Mouse (Mus musculus): Measurements from ENCODE around the gene Snf8. TPM values are rescaled to one million over a fixed set of nuclear protein-coding genes. Genes with fewer than 3 reads are reported as not detected.

Snf8 gene
- polyA plus RNA-seq, 1 experiment = not detected

GRCm38 (mm10) chr11:96003969-96004792, 30.5 kb upstream of the Snf8 start:
- 12% methylated on average over 32 of the region's 32 CpGs for WGBS

GRCm38 (mm10) chr11:96004793-96005402, 29.8 kb upstream of the Snf8 start:
- no peak for TF ChIP-seq CTCF (IDR thresholded peaks at IDR 0.05; ENCODE audit: insufficient read depth, low read depth, low read length)
- no peak for TF ChIP-seq POLR2A (IDR thresholded peaks at IDR 0.05; ENCODE audit: insufficient read depth, low read depth, low read length)
- Histone ChIP-seq H3K4me1 (ENCODE audit: control insufficient read depth, insufficient read depth, low read length) (no peaks in the 10 kb centered on the region), H3K27ac (ENCODE audit: insufficient read depth, low read depth, low read length) (no peak overlapping the region), H3K4me3 (ENCODE audit: insufficient read depth, low read depth, low read length) (no peak overlapping the region)
- 1% methylated on average over 57 of the region's 57 CpGs for WGBS

More at GRCm38 (mm10) chr11:96003969-96004792, 30.5 kb upstream of the Snf8 start:
- Histone ChIP-seq H3K4me3 (ENCODE audit: insufficient read depth, low read depth, low read length) (no peak overlapping the region), H3K27ac (ENCODE audit: insufficient read depth, low read depth, low read length) (no peak overlapping the region), H3K4me1 (ENCODE audit: control insufficient read depth, insufficient read depth, low read length) (no peaks in the 10 kb centered on the region)
- no peak for TF ChIP-seq POLR2A (IDR thresholded peaks at IDR 0.05; ENCODE audit: insufficient read depth, low read depth, low read length)
- no peak for TF ChIP-seq CTCF (IDR thresholded peaks at IDR 0.05; ENCODE audit: insufficient read depth, low read depth, low read length)

GRCm38 (mm10) chr11:96005403-96006271, 29.0 kb upstream of the Snf8 start, which contains the start of gene Igf2bp1:
Igf2bp1 (minus strand) TSS chr11:96005940.
- WGBS = 2% methylated on average over 71 of the region's 74 CpGs
- no peak within 1 kb of the TSS for H3K4me3 ChIP-seq (ENCODE audit: insufficient read depth, low read depth, low read length)
- H3K27ac ChIP-seq (ENCODE audit: insufficient read depth, low read depth, low read length) = no peak within 1 kb of the TSS
- H3K4me1 ChIP-seq (ENCODE audit: control insufficient read depth, insufficient read depth, low read length) = no peaks in the 10 kb centered on the region
- TF ChIP-seq POLR2A (IDR thresholded peaks at IDR 0.05; ENCODE audit: insufficient read depth, low read depth, low read length) (no peak), CTCF (IDR thresholded peaks at IDR 0.05; ENCODE audit: insufficient read depth, low read depth, low read length) (no peak)

GRCm38 (mm10) chr11:96006367-96006851, 28.3 kb upstream of the Snf8 start:
- no peak overlapping the region for H3K27ac ChIP-seq (ENCODE audit: insufficient read depth, low read depth, low read length)
- no peak for TF ChIP-seq CTCF (IDR thresholded peaks at IDR 0.05; ENCODE audit: insufficient read depth, low read depth, low read length)
- no peak for TF ChIP-seq POLR2A (IDR thresholded peaks at IDR 0.05; ENCODE audit: insufficient read depth, low read depth, low read length)

GRCm38 (mm10) chr11:96006852-96007515, 27.7 kb upstream of the Snf8 start:
- TF ChIP-seq POLR2A (IDR thresholded peaks at IDR 0.05; ENCODE audit: insufficient read depth, low read depth, low read length) = no peak
- TF ChIP-seq CTCF (IDR thresholded peaks at IDR 0.05; ENCODE audit: insufficient read depth, low read depth, low read length) = no peak
- Histone ChIP-seq H3K4me3 (ENCODE audit: insufficient read depth, low read depth, low read length) (no peak overlapping the region), H3K27ac (ENCODE audit: insufficient read depth, low read depth, low read length) (no peak overlapping the region)

More at GRCm38 (mm10) chr11:96006367-96006851, 28.3 kb upstream of the Snf8 start:
- Histone ChIP-seq H3K4me1 (ENCODE audit: control insufficient read depth, insufficient read depth, low read length) (no peaks in the 10 kb centered on the region), H3K4me3 (ENCODE audit: insufficient read depth, low read depth, low read length) (no peak overlapping the region)
- WGBS = under 1% methylated on average over 33 of the region's 33 CpGs

GRCm38 (mm10) chr11:96007516-96008235, 27.0 kb upstream of the Snf8 start:
- TF ChIP-seq POLR2A (IDR thresholded peaks at IDR 0.05; ENCODE audit: insufficient read depth, low read depth, low read length) (no peak), CTCF (IDR thresholded peaks at IDR 0.05; ENCODE audit: insufficient read depth, low read depth, low read length) (no peak)
- Histone ChIP-seq H3K4me1 (ENCODE audit: control insufficient read depth, insufficient read depth, low read length) (no peaks in the 10 kb centered on the region), H3K27ac (ENCODE audit: insufficient read depth, low read depth, low read length) (no peak overlapping the region), H3K4me3 (ENCODE audit: insufficient read depth, low read depth, low read length) (no peak overlapping the region)
- WGBS = 2% methylated on average over 33 of the region's 33 CpGs

More at GRCm38 (mm10) chr11:96006852-96007515, 27.7 kb upstream of the Snf8 start:
- no peaks in the 10 kb centered on the region for H3K4me1 ChIP-seq (ENCODE audit: control insufficient read depth, insufficient read depth, low read length)
- 1% methylated on average over 65 of the region's 67 CpGs for WGBS

- no peak for TF ChIP-seq CTCF (IDR thresholded peaks at IDR 0.05; ENCODE audit: insufficient read depth, low read depth, low read length)
- TF ChIP-seq POLR2A (IDR thresholded peaks at IDR 0.05; ENCODE audit: insufficient read depth, low read depth, low read length) = no peak
- 11% methylated on average over 1 of the region's 1 CpGs for WGBS
- Histone ChIP-seq H3K4me1 (ENCODE audit: control insufficient read depth, insufficient read depth, low read length) (no peaks in the 10 kb centered on the region), H3K4me3 (ENCODE audit: insufficient read depth, low read depth, low read length) (no peak overlapping the region), H3K27ac (ENCODE audit: insufficient read depth, low read depth, low read length) (no peak overlapping the region)
Measured at GRCm38 (mm10) chr11:96008827-96009226, 25.9 kb upstream of the Snf8 start.

All from olfactory bulb, adult 2 months (tissue).